Mouse (Mus musculus) liver, postnatal 0 days (tissue): ENCODE measurements around the gene Ankrd44.

Experiments used
- CTCF ChIP-seq: sonication (generic); IDR thresholded peaks from 2 replicates; pipeline ENCODE4 v1.5.1; 2016; ENCODE audit warnings: antibody characterized with exemption, low read depth
- EP300 ChIP-seq: IDR thresholded peaks from 2 replicates; pipeline ENCODE4 v1.6.1; 2016; ENCODE audit warnings: antibody characterized with exemption, low read depth, mild to moderate bottlenecking

- TF ChIP-seq EP300 (no peak), CTCF (no peak)
These were observed 90.5 kb downstream of the Ankrd44 start for GRCm38 (mm10) chr1:54835661-54836205.
